Mouse (Mus musculus): ENCODE measurements around the gene 4930518I15Rik. TPM values are rescaled to one million over a fixed set of nuclear protein-coding genes. Genes with fewer than 3 reads are reported as not detected.
A peak's percentile ranks its signal among the peaks of the same experiment; 100 is the strongest.
"Not testable (repeated sequence)": the region's sequence is repeated elsewhere in the genome, so short reads cannot be mapped to it uniquely, and the experiment has no call there.

4930518I15Rik gene
- polyA plus RNA-seq (2015; fragmentation: Nextera tagmentation; extraction: Ambion mirVana), result 8.1 and 9.1 TPM in 2 replicates

- H3K9ac ChIP-seq, result no peak within 1 kb of the TSS
- no peaks in the 10 kb centered on the region for H3K27me3 ChIP-seq (replicated peaks)
- no peaks in the 10 kb centered on the region for H3K9me3 ChIP-seq
- H3K27ac ChIP-seq, result peak within 1 kb of the TSS; percentile 72
- no peak for ATAC-seq (ENCODE audit: insufficient read depth, low FRiP score, low read depth)
- H3K36me3 ChIP-seq, result peaks cover 4% of the 10 kb centered on the region
- H3K4me2 ChIP-seq, result no peak within 1 kb of the TSS
- 0 out of 2 replicates have a peak, but pooled peaks cover 13% of the 10 kb centered on the region for H3K4me1 ChIP-seq
- WGBS, result 77% methylated on average over 2 of the region's 2 CpGs
- H3K4me3 ChIP-seq (replicated peaks), result no peak within 1 kb of the TSS
Observed at GRCm38 (mm10) chr2:156857835-156858234, at the start of gene 4930518I15Rik. TSS of gene 4930518I15Rik (minus strand) at chr2:156857946.

GRCm38 (mm10) chr2:156905931-156906330 lies 48.2 kb upstream of the 4930518I15Rik start:
- not testable (repeated sequence) for H3K27me3 ChIP-seq (replicated peaks); H3K4me2 ChIP-seq; H3K4me3 ChIP-seq (replicated peaks); H3K36me3 ChIP-seq; ATAC-seq (ENCODE audit: insufficient read depth, low FRiP score, low read depth); H3K4me1 ChIP-seq; H3K27ac ChIP-seq; H3K9ac ChIP-seq; H3K9me3 ChIP-seq
- 31% methylated on average over 4 of the region's 4 CpGs for WGBS

- Histone ChIP-seq H3K27me3 (replicated peaks) (no peaks in the 10 kb centered on the region), H3K4me3 (replicated peaks) (no peak overlapping the region), H3K4me2 (no peak overlapping the region), H3K27ac (no peak overlapping the region), H3K9ac (no peak overlapping the region), H3K9me3 (no peaks in the 10 kb centered on the region), H3K36me3 (no peaks in the 10 kb centered on the region), H3K4me1 (no peaks in the 10 kb centered on the region)
- 17% methylated on average over 6 of the region's 6 CpGs for WGBS
- ATAC-seq (ENCODE audit: insufficient read depth, low FRiP score, low read depth), result no peak
Observed at GRCm38 (mm10) chr2:156904976-156905717, 47.4 kb upstream of the 4930518I15Rik start.

GRCm38 (mm10) chr2:156903367-156903766 lies 45.6 kb upstream of the 4930518I15Rik start:
- WGBS, result 33% methylated on average over 2 of the region's 2 CpGs
- no peak overlapping the region for H3K4me2 ChIP-seq

GRCm38 (mm10) chr2:156902411-156902810 lies 44.7 kb upstream of the 4930518I15Rik start:
- not testable (repeated sequence) for H3K27ac ChIP-seq

More at GRCm38 (mm10) chr2:156903367-156903766, 45.6 kb upstream of the 4930518I15Rik start:
- no peaks in the 10 kb centered on the region for H3K36me3 ChIP-seq
- H3K27me3 ChIP-seq (replicated peaks), result no peaks in the 10 kb centered on the region
- no peak overlapping the region for H3K9ac ChIP-seq
- no peak overlapping the region for H3K4me3 ChIP-seq (replicated peaks)
- ATAC-seq (ENCODE audit: insufficient read depth, low FRiP score, low read depth), result no peak
- H3K27ac ChIP-seq, result no peak overlapping the region
- H3K9me3 ChIP-seq, result no peaks in the 10 kb centered on the region
- no peaks in the 10 kb centered on the region for H3K4me1 ChIP-seq

GRCm38 (mm10) chr2:156901883-156902282 lies 44.1 kb upstream of the 4930518I15Rik start:
- no peaks in the 10 kb centered on the region for H3K9me3 ChIP-seq
- no peak overlapping the region for H3K4me3 ChIP-seq (replicated peaks)
- no peak overlapping the region for H3K4me2 ChIP-seq
- 64% methylated on average over 6 of the region's 6 CpGs for WGBS
- no peak overlapping the region for H3K9ac ChIP-seq
- ATAC-seq (ENCODE audit: insufficient read depth, low FRiP score, low read depth), result no peak
- no peaks in the 10 kb centered on the region for H3K27me3 ChIP-seq (replicated peaks)
- no peaks in the 10 kb centered on the region for H3K36me3 ChIP-seq
- no peak overlapping the region for H3K27ac ChIP-seq
- H3K4me1 ChIP-seq, result no peaks in the 10 kb centered on the region

More at GRCm38 (mm10) chr2:156902411-156902810, 44.7 kb upstream of the 4930518I15Rik start:
- not testable (repeated sequence) for H3K36me3 ChIP-seq; H3K27me3 ChIP-seq (replicated peaks); H3K9ac ChIP-seq; ATAC-seq (ENCODE audit: insufficient read depth, low FRiP score, low read depth); H3K9me3 ChIP-seq; H3K4me1 ChIP-seq; H3K4me3 ChIP-seq (replicated peaks); H3K4me2 ChIP-seq
- 67% methylated on average over 4 of the region's 4 CpGs for WGBS

GRCm38 (mm10) chr2:156901344-156901743 lies 43.6 kb upstream of the 4930518I15Rik start:
- WGBS, result 72% methylated on average over 2 of the region's 2 CpGs
- ATAC-seq (ENCODE audit: insufficient read depth, low FRiP score, low read depth), result no peak
- Histone ChIP-seq H3K9ac (no peak overlapping the region), H3K27ac (no peak overlapping the region), H3K36me3 (no peaks in the 10 kb centered on the region), H3K4me2 (no peak overlapping the region), H3K4me1 (no peaks in the 10 kb centered on the region), H3K9me3 (no peaks in the 10 kb centered on the region), H3K4me3 (replicated peaks) (no peak overlapping the region), H3K27me3 (replicated peaks) (no peaks in the 10 kb centered on the region)

- no peaks in the 10 kb centered on the region for H3K27me3 ChIP-seq (replicated peaks)
- ATAC-seq (ENCODE audit: insufficient read depth, low FRiP score, low read depth), result no peak
- WGBS, result 66% methylated on average over 4 of the region's 4 CpGs
- H3K4me3 ChIP-seq (replicated peaks), result no peak overlapping the region
- H3K36me3 ChIP-seq, result no peaks in the 10 kb centered on the region
- H3K9ac ChIP-seq, result no peak overlapping the region
- H3K9me3 ChIP-seq, result no peaks in the 10 kb centered on the region
- no peaks in the 10 kb centered on the region for H3K4me1 ChIP-seq
- no peak overlapping the region for H3K4me2 ChIP-seq
- no peak overlapping the region for H3K27ac ChIP-seq
Observed at GRCm38 (mm10) chr2:156899184-156899583, 41.4 kb upstream of the 4930518I15Rik start.

GRCm38 (mm10) chr2:156898374-156898773 lies 40.6 kb upstream of the 4930518I15Rik start:
- Histone ChIP-seq H3K27ac (no peak overlapping the region), H3K4me1 (no peaks in the 10 kb centered on the region), H3K9me3 (no peaks in the 10 kb centered on the region), H3K36me3 (no peaks in the 10 kb centered on the region), H3K9ac (no peak overlapping the region), H3K27me3 (replicated peaks) (no peaks in the 10 kb centered on the region), H3K4me3 (replicated peaks) (no peak overlapping the region), H3K4me2 (no peak overlapping the region)
- ATAC-seq (ENCODE audit: insufficient read depth, low FRiP score, low read depth), result no peak
- WGBS, result 55% methylated on average over 4 of the region's 4 CpGs

- ATAC-seq (ENCODE audit: insufficient read depth, low FRiP score, low read depth), result no peak
Observed at GRCm38 (mm10) chr2:156897034-156897433, 39.3 kb upstream of the 4930518I15Rik start.

GRCm38 (mm10) chr2:156896384-156896914 lies 38.7 kb upstream of the 4930518I15Rik start:
- Histone ChIP-seq H3K27me3 (replicated peaks) (no peaks in the 10 kb centered on the region), H3K4me2 (no peak overlapping the region), H3K4me1 (no peaks in the 10 kb centered on the region), H3K36me3 (no peaks in the 10 kb centered on the region), H3K4me3 (replicated peaks) (no peak overlapping the region), H3K9me3 (no peaks in the 10 kb centered on the region), H3K9ac (no peak overlapping the region), H3K27ac (no peak overlapping the region)
- ATAC-seq (ENCODE audit: insufficient read depth, low FRiP score, low read depth), result no peak
- 64% methylated on average over 9 of the region's 9 CpGs for WGBS

More at GRCm38 (mm10) chr2:156897034-156897433, 39.3 kb upstream of the 4930518I15Rik start:
- H3K27ac ChIP-seq, result no peak overlapping the region
- no peaks in the 10 kb centered on the region for H3K27me3 ChIP-seq (replicated peaks)
- no peaks in the 10 kb centered on the region for H3K9me3 ChIP-seq
- no peaks in the 10 kb centered on the region for H3K4me1 ChIP-seq
- H3K4me3 ChIP-seq (replicated peaks), result no peak overlapping the region
- no peak overlapping the region for H3K9ac ChIP-seq
- WGBS, result 78% methylated on average over 9 of the region's 9 CpGs
- no peak overlapping the region for H3K4me2 ChIP-seq
- H3K36me3 ChIP-seq, result no peaks in the 10 kb centered on the region

GRCm38 (mm10) chr2:156894496-156895265 lies 36.9 kb upstream of the 4930518I15Rik start:
- Histone ChIP-seq H3K27me3 (replicated peaks) (no peaks in the 10 kb centered on the region), H3K36me3 (no peaks in the 10 kb centered on the region), H3K4me3 (replicated peaks) (no peak overlapping the region), H3K4me2 (no peak overlapping the region), H3K4me1 (no peaks in the 10 kb centered on the region), H3K9me3 (no peaks in the 10 kb centered on the region), H3K27ac (no peak overlapping the region), H3K9ac (no peak overlapping the region)
- WGBS, result 64% methylated on average over 15 of the region's 15 CpGs
- ATAC-seq (ENCODE audit: insufficient read depth, low FRiP score, low read depth), result no peak
